ENCODE assay signal across 8 mouse cellular contexts in the genomic region with DNA sequence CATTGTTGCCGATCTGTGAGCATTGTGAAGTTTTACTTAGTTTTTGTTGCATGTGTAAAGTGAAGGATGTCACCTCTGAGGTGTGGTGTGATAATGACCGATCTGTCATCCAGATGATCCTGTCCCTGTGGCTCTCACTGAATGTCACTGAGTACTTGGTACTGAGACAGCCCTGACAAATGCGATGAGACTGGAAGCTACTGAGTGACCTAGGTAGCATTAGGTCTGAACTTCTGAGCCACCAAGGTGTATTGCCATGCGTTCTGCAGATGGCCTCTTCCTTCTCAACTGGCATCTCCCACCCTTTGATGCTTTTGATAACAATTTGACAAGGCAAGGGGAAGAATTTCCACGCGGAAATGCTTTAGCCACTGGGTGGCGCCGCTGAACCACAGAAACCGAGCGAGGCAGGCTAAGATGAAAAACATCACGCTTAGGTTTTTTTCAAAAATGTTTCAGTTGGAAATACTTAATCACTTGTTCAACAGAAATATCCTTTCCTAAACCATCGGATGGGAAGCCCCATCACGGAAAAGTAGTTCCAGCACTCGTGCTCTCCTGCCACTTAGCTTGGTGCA.
DNase-seq lines count a peak whose midpoint lies in the region; ATAC-seq and TF ChIP-seq lines count a peak whose summit lies in the region.

No protein-coding gene starts in this region.

- H3K9ac ChIP-seq in liver, embryonic 14.5 days (replicated peaks), result no peak overlapping the region
- H3K9ac ChIP-seq in heart, embryonic 11.5 days (ENCODE audit: low read depth, low read length), result no peak overlapping the region

- H3K27ac ChIP-seq in embryonic facial prominence, embryonic 10.5 days (replicated peaks), result no peak overlapping the region
- H3K27ac ChIP-seq in liver, embryonic 14.5 days, result no peak overlapping the region
- H3K27ac ChIP-seq in heart, embryonic 11.5 days (ENCODE audit: low read depth, low read length), result no peak overlapping the region

- no peaks in the 10 kb centered on the region for H3K4me1 ChIP-seq in embryonic facial prominence, embryonic 10.5 days
- H3K4me1 ChIP-seq in liver, embryonic 14.5 days (replicated peaks; ENCODE audit: control insufficient read depth in 2 of 2, insufficient read depth in 2 of 2, low read length in 1 of 2), result no peaks in the 10 kb centered on the region
- no peaks in the 10 kb centered on the region for H3K4me1 ChIP-seq in heart, embryonic 11.5 days (ENCODE audit: control insufficient read depth, insufficient read depth, low read length)

- no peaks in the 10 kb centered on the region for H3K27me3 ChIP-seq in embryonic facial prominence, embryonic 10.5 days (replicated peaks; ENCODE audit: low read depth, poor library complexity, severe bottlenecking)
- H3K27me3 ChIP-seq in liver, embryonic 14.5 days (ENCODE audit: control insufficient read depth, insufficient read depth, low read length), result no peaks in the 10 kb centered on the region
- no peaks in the 10 kb centered on the region for H3K27me3 ChIP-seq in heart, embryonic 11.5 days (ENCODE audit: control insufficient read depth, insufficient read depth, low read length)

- no peak overlapping the region for H3K4me2 ChIP-seq in liver, embryonic 14.5 days (ENCODE audit: low read depth)
- H3K4me2 ChIP-seq in heart, embryonic 11.5 days, result no peak overlapping the region

- no peaks in the 10 kb centered on the region for H3K36me3 ChIP-seq in embryonic facial prominence, embryonic 10.5 days (replicated peaks)
- H3K36me3 ChIP-seq in liver, embryonic 14.5 days (replicated peaks; ENCODE audit: control insufficient read depth, insufficient read depth, low read depth), result no peaks in the 10 kb centered on the region
- no peaks in the 10 kb centered on the region for H3K36me3 ChIP-seq in heart, embryonic 11.5 days (ENCODE audit: control insufficient read depth, insufficient read depth, low read length)

- no peak for ATAC-seq in liver, embryonic 14.5 days (ENCODE audit: insufficient read depth)
- ATAC-seq in heart, embryonic 11.5 days (replicated peaks; ENCODE audit: insufficient number of reproducible peaks, low FRiP score, low TSS enrichment), result no peak

- no peak for TF ChIP-seq EP300 in liver, embryonic 14.5 days (IDR thresholded peaks at IDR 0.05; ENCODE audit: low read depth)

- H3K9me3 ChIP-seq in embryonic facial prominence, embryonic 10.5 days, result no peaks in the 10 kb centered on the region
- H3K9me3 ChIP-seq in liver, embryonic 14.5 days (ENCODE audit: control insufficient read depth, low read length), result no peaks in the 10 kb centered on the region
- H3K9me3 ChIP-seq in heart, embryonic 11.5 days (replicated peaks; ENCODE audit: control insufficient read depth, low read length), result no peaks in the 10 kb centered on the region

- H3K4me3 ChIP-seq in embryonic facial prominence, embryonic 10.5 days, result no peak overlapping the region
- H3K4me3 ChIP-seq in liver, embryonic 14.5 days (ENCODE audit: insufficient read depth in 1 of 2, low read depth in 2 of 2, low read length in 2 of 2), result no peak overlapping the region
- no peak overlapping the region for H3K4me3 ChIP-seq in heart, embryonic 11.5 days (ENCODE audit: low read depth, low read length)

- peak; percentile 46 for DNase-seq in gastrocnemius, postnatal 10 days
- DNase-seq in gastrocnemius, adult 8-10 months (ENCODE audit: low spot score in 2 of 2), result no peak
- peak; percentile 69 for DNase-seq in ES-CJ7 (ENCODE audit: low read depth, low spot score)
- DNase-seq in embryonic facial prominence, embryonic 10.5 days (ENCODE audit: low spot score), result peak; percentile 67
- peak; percentile 8 for DNase-seq in kidney, postnatal 14 days
- DNase-seq in liver, embryonic 14.5 days (ENCODE audit: low read depth in 3 of 3, low spot score in 3 of 3), result no peak
- peak; percentile 57 for DNase-seq in right cerebral cortex, adult 18-20 months

- WGBS in embryonic facial prominence, embryonic 10.5 days, result 42% methylated on average over 14 of the region's 14 CpGs
- 35% methylated on average over 14 of the region's 14 CpGs for WGBS in liver, embryonic 14.5 days (ENCODE audit: insufficient replicate concordance)
- WGBS in heart, embryonic 11.5 days (ENCODE audit: insufficient replicate concordance), result 48% methylated on average over 14 of the region's 14 CpGs

- TF ChIP-seq CTCF in liver, embryonic 14.5 days (IDR thresholded peaks at IDR 0.05; ENCODE audit: low read depth), result peak; percentile 44; the same call in 1 of the 2 replicates

Comparison
In these comparisons a context has a peak if more than half of its experiments do, and no peak if none do; other contexts are left out.
1. DNase-seq: peak in gastrocnemius, postnatal 10 days (single experiment), ES-CJ7 (single experiment), embryonic facial prominence, embryonic 10.5 days (single experiment), kidney, postnatal 14 days (single experiment) and right cerebral cortex, adult 18-20 months (single experiment); none in gastrocnemius, adult 8-10 months (0 of 2) and liver, embryonic 14.5 days (0 of 3).